Mouse (Mus musculus) ES-Bruce4 (cell line): ENCODE results near the gene Ptprd. TPM values are rescaled to one million over a fixed set of nuclear protein-coding genes. Genes with fewer than 3 reads are reported as not detected.

Experiments used
- H3K27ac ChIP-seq: 2 replicates; pipeline ENCODE4 v1.5.1; 2012; ENCODE audit warnings: low read length, inconsistent platforms; ENCODE audit not compliant: insufficient read depth
- H3K27me3 ChIP-seq: 2 replicates; pipeline ENCODE4 v1.6.1; 2012; ENCODE audit warnings: mild to moderate bottlenecking, low read length, inconsistent platforms; ENCODE audit not compliant: control insufficient read depth, poor library complexity, insufficient read depth, severe bottlenecking
- H3K36me3 ChIP-seq: 2 replicates; pipeline ENCODE4 v1.6.1; 2012; ENCODE audit warnings: inconsistent platforms, mild to moderate bottlenecking, low read length, moderate library complexity; ENCODE audit not compliant: control insufficient read depth, poor library complexity, insufficient read depth, severe bottlenecking
- H3K4me1 ChIP-seq: one replicate; pipeline ENCODE4 v1.8.1; 2011; ENCODE audit warnings: low read length; ENCODE audit not compliant: control insufficient read depth, insufficient read depth
- H3K4me3 ChIP-seq: 2 replicates; pipeline ENCODE4 v1.5.1; 2011; ENCODE audit warnings: low read depth, mild to moderate bottlenecking, low read length
- H3K9ac ChIP-seq: 2 replicates; pipeline ENCODE4 v1.6.1; 2012; ENCODE audit warnings: low read depth, mild to moderate bottlenecking, inconsistent platforms; ENCODE audit not compliant: poor library complexity, severe bottlenecking
- H3K9me3 ChIP-seq: replicated peaks from 2 replicates; pipeline ENCODE4 v1.6.1; 2012; ENCODE audit warnings: mild to moderate bottlenecking, low read length, inconsistent platforms; ENCODE audit not compliant: control insufficient read depth, poor library complexity, insufficient read depth, severe bottlenecking
- CTCF ChIP-seq: IDR thresholded peaks from one replicate; pipeline ENCODE4 v1.8.1; 2011; ENCODE audit warnings: low read depth, low read length
- EP300 ChIP-seq: IDR thresholded peaks from 2 replicates; pipeline ENCODE4 v1.6.1; 2011; ENCODE audit warnings: low read depth, low read length; ENCODE audit not compliant: insufficient read depth
- POLR2A ChIP-seq: IDR thresholded peaks from one replicate; pipeline ENCODE4 v1.8.1; 2011; ENCODE audit warnings: low read length; ENCODE audit not compliant: insufficient read depth
- polyA plus RNA-seq: library from polyadenylated mRNA; stranded (reverse); fragments of >200 nt; gene quantifications from 2 replicates; pipeline ENCODE4 v1.2.4, GENCODE M21; 2011; ENCODE audit warnings: low read depth; ENCODE audit not compliant: missing spikeins, insufficient read depth, insufficient read length

The Ptprd gene
- polyA plus RNA-seq, 1 experiment, result 2.8 TPM

- Histone ChIP-seq H3K36me3 (no peaks in the 10 kb centered on the region), H3K4me1 (no peaks in the 10 kb centered on the region), H3K27ac (no peak overlapping the region), H3K4me3 (no peak overlapping the region), H3K27me3 (no peaks in the 10 kb centered on the region), H3K9ac (no peak overlapping the region), H3K9me3 (no peaks in the 10 kb centered on the region)
- TF ChIP-seq CTCF (no peak), POLR2A (no peak), EP300 (no peak)
These were observed 1857.6 kb downstream of the Ptprd start for GRCm38 (mm10) chr4:76354167-76354566.

GRCm38 (mm10) chr4:76352468-76352867 is 1859.3 kb downstream of the Ptprd start:
- Histone ChIP-seq H3K9ac (no peak overlapping the region), H3K36me3 (no peaks in the 10 kb centered on the region), H3K27me3 (no peaks in the 10 kb centered on the region), H3K27ac (no peak overlapping the region), H3K9me3 (no peaks in the 10 kb centered on the region; the same call in 1 of the 2 replicates), H3K4me3 (no peak overlapping the region), H3K4me1 (no peaks in the 10 kb centered on the region)
- TF ChIP-seq POLR2A, result no peak
- no peak for TF ChIP-seq CTCF
- TF ChIP-seq EP300, result no peak

- H3K36me3 ChIP-seq, result no peaks in the 10 kb centered on the region
- H3K27me3 ChIP-seq, result no peaks in the 10 kb centered on the region
- H3K9me3 ChIP-seq, result no peaks in the 10 kb centered on the region; the same call in 1 of the 2 replicates
- no peak overlapping the region for H3K27ac ChIP-seq
- H3K4me3 ChIP-seq, result no peak overlapping the region
- TF ChIP-seq POLR2A (no peak), CTCF (no peak)
- no peak overlapping the region for H3K9ac ChIP-seq
- H3K4me1 ChIP-seq, result no peaks in the 10 kb centered on the region
These were observed 1860.4 kb downstream of the Ptprd start for GRCm38 (mm10) chr4:76351201-76351979.

- H3K9me3 ChIP-seq, result no peaks in the 10 kb centered on the region; the same call in 1 of the 2 replicates
- H3K27ac ChIP-seq, result no peak overlapping the region
- no peak overlapping the region for H3K9ac ChIP-seq
- H3K4me3 ChIP-seq, result no peak overlapping the region
- H3K4me1 ChIP-seq, result no peaks in the 10 kb centered on the region
- H3K27me3 ChIP-seq, result no peaks in the 10 kb centered on the region
- TF ChIP-seq EP300, result no peak
- no peak for TF ChIP-seq POLR2A
- no peak for TF ChIP-seq CTCF
- no peaks in the 10 kb centered on the region for H3K36me3 ChIP-seq
These were observed 1861.4 kb downstream of the Ptprd start for GRCm38 (mm10) chr4:76350241-76350962.

- Histone ChIP-seq H3K27ac (no peak overlapping the region), H3K9ac (no peak overlapping the region), H3K4me1 (no peaks in the 10 kb centered on the region), H3K27me3 (no peaks in the 10 kb centered on the region), H3K4me3 (no peak overlapping the region), H3K9me3 (no peaks in the 10 kb centered on the region; the same call in 1 of the 2 replicates), H3K36me3 (no peaks in the 10 kb centered on the region)
- TF ChIP-seq CTCF, result no peak
- no peak for TF ChIP-seq POLR2A
- no peak for TF ChIP-seq EP300
These were observed 1867.7 kb downstream of the Ptprd start for GRCm38 (mm10) chr4:76344059-76344458.

- no peaks in the 10 kb centered on the region for H3K36me3 ChIP-seq
- TF ChIP-seq POLR2A (no peak), EP300 (no peak), CTCF (no peak)
- H3K4me3 ChIP-seq, result no peak overlapping the region
- no peaks in the 10 kb centered on the region for H3K9me3 ChIP-seq
- H3K4me1 ChIP-seq, result no peaks in the 10 kb centered on the region
- no peaks in the 10 kb centered on the region for H3K27me3 ChIP-seq
- no peak overlapping the region for H3K27ac ChIP-seq
- H3K9ac ChIP-seq, result no peak overlapping the region
These were observed 1873.8 kb downstream of the Ptprd start for GRCm38 (mm10) chr4:76337926-76338325.
